Mouse (Mus musculus) spleen, postnatal 4 days (tissue): ENCODE results near the gene Gm6803.
"Not testable (repeated sequence)": the region's sequence is repeated elsewhere in the genome, so short reads cannot be mapped to it uniquely, and the experiment has no call there.

Experiments used
- DNase-seq, 2 experiments: peaks; one replicate each; pipeline ENCODE4 v3.0.0; 2022; ENCODE audit warnings: low spot score in 2 of 2

The Gm6803 gene

GRCm38 (mm10) chr12:88018671-88019070 is at the start of gene Gm6803:
TSS of gene Gm6803 (minus strand) at chr12:88018771.
- DNase-seq, result not testable (repeated sequence)

DNA sequence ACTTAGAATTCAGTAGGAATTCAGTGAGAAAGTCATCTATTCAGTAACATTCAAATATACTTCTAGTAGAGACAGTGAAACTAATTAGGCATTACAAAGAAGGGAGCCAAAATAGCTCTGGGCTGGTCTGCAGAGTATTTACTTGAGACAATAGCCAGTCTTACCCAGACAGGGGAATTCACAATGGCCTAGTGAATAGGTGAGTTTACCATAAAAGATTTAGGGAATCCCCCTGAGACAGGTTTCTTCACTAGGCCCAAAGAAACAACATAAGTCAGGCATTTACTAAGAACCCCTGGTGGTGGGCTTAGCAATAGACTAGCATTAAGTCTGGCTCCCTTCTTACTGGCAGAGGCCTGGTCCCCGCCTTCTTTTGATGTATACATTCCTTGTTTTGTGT is 26.7 kb upstream of the Gm6803 start:
- DNase-seq, result not testable (repeated sequence)

DNA sequence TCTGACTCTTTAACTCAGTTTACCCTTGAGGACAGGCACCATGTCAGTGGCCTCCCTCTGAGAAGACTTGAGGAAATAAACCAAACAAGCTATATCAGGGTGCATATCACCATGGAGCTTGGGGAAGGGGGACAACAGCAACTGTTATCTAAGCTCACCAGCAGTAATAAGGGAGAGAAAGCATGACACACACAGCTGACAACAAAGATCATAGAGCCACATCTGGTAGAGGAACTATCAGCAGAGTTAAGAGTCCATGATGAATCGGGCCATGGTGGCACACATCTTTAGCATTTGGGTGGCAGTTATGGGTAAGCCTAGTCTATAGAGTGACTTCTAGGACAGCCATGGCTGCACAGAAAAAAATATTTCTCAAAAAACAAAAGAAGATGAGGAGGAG is 21.1 kb upstream of the Gm6803 start:
- not testable (repeated sequence) for DNase-seq

GRCm38 (mm10) chr12:88039062-88039461 is 20.5 kb upstream of the Gm6803 start:
- DNase-seq, result not testable (repeated sequence)

GRCm38 (mm10) chr12:88032250-88032649 is 13.7 kb upstream of the Gm6803 start:
- DNase-seq, result not testable (repeated sequence)

- not testable (repeated sequence) for DNase-seq
These were observed 8.1 kb upstream of the Gm6803 start, which contains the start of gene Gm2056 for GRCm38 (mm10) chr12:88026704-88027103. TSS of gene Gm2056 (plus strand) at chr12:88027004.

DNA sequence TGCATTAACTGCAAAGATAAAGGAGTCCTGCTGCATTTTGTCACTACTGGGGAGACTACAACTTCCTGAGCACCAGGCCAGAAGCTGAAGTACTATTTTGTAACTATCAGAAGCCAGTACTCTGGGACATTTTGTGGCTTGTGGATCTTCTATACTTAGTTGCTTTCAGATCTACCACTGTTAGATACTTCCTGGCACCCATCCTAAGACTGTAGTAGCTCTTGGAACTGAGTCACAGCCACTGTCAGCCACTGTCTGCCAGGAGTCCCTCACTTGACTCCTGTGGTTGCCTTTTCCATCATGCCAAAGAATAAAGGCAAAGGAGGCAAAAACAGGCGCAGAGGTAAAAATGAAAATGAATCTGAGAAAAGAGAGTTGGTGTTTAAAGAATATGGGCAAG is 7.0 kb downstream of the Gm6803 start, which contains the start of gene Gm2075:
Gene Gm2075, plus strand, starts transcription at position 301 of the 400 bp plus-strand sequence.
- not testable (repeated sequence) for DNase-seq

DNA sequence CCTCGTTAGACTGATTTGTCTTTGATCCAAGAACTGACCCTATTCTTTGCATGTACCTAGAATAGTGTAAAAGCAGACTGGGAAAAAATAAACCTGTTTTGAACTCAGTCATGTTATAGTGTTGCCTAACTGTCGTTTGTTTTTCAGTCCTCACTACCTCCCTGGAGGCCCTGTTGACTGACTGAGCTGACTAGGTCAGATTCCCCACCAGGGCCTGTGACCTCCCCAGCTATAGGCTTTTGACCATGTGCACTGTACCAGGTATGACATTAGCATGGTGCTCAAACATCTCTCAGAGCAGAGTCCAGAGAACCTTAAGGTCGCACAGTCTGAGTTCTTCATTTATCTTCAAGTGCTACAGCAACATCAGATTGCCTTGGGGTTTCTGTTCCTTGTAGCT is 14.5 kb downstream of the Gm6803 start:
- not testable (repeated sequence) for DNase-seq

DNA sequence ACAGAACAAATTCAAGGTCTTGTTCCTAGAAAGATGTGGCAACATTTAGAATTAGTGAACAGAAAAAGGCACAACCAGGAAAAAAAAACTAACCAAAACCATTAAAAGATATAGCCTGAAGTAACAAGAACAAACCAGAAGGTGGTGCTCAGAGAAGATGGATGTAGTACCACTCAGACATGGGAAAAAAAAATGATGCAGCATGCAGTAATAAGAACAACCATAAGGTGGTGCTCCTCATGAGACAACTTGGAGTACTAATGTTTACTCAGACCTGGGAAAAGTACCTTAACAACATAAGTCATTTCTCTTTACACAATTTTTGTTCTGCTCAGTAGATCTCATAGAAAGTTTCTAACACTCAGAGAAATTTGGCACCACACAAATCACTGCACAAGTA is 34.6 kb downstream of the Gm6803 start:
- not testable (repeated sequence) for DNase-seq
